Mouse (Mus musculus): ENCODE data around the gene 2010300C02Rik. TPM values are rescaled to one million over a fixed set of nuclear protein-coding genes. Genes with fewer than 3 reads are reported as not detected.

The 2010300C02Rik gene
- polyA plus RNA-seq, 1 experiment from 2014 or later, result 0.75 TPM

DNA sequence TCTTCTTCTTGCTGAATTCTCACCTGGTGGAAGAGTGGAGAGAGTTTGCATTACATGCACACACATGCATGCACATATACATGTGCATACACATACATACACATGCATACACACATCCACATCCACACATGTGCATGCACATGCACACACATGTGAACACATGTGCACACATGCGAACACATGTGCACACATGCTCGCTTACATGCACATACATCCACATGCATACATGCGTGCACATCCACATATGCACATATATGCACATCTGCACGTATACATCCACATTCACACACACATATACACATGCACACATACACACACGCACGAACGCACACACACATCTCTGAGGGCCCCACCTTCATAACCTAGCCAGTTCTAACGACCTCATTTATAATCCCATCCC is 136.7 kb downstream of the 2010300C02Rik start:
- H3K4me1 ChIP-seq, result no peaks in the 10 kb centered on the region
- no peak overlapping the region for H3K9ac ChIP-seq (replicated peaks)
- H3K36me3 ChIP-seq, result no peaks in the 10 kb centered on the region
- H3K9me3 ChIP-seq, result no peaks in the 10 kb centered on the region
- no peak overlapping the region for H3K27ac ChIP-seq (replicated peaks)
- H3K27me3 ChIP-seq, result no peaks in the 10 kb centered on the region
- H3K4me2 ChIP-seq (replicated peaks), result no peak overlapping the region
- WGBS, result 91% methylated on average over 8 of the region's 8 CpGs
- no peak overlapping the region for H3K4me3 ChIP-seq
- ATAC-seq (ENCODE audit: low FRiP score, low read depth), result no peak

DNA sequence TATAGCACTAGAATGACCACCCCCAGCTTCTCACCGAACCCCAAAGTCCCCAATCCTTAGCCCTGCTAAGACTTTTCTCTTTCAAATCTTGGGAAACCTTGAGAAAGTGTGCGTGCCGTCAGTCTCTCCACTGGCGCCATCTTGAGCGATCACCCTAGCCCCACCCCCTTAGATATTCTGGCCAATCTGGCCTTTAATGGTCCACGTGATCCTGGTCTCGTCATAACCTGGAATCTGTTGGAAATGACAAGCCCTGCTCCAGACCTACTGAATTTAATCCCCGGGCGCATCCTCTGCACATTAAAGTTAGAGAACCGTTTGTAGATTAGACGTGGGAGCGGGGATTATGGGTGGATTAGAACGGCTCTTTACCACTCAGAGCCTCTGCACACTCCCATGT is 140.2 kb downstream of the 2010300C02Rik start:
- H3K4me1 ChIP-seq, result no peaks in the 10 kb centered on the region
- H3K4me3 ChIP-seq, result no peak overlapping the region
- H3K36me3 ChIP-seq, result no peaks in the 10 kb centered on the region
- ATAC-seq (ENCODE audit: low FRiP score, low read depth), result no peak
- H3K27ac ChIP-seq (replicated peaks), result no peak overlapping the region
- WGBS, result 92% methylated on average over 13 of the region's 13 CpGs
- H3K27me3 ChIP-seq, result no peaks in the 10 kb centered on the region
- no peak overlapping the region for H3K9ac ChIP-seq (replicated peaks)
- H3K4me2 ChIP-seq (replicated peaks), result no peak overlapping the region
- H3K9me3 ChIP-seq, result no peaks in the 10 kb centered on the region

DNA sequence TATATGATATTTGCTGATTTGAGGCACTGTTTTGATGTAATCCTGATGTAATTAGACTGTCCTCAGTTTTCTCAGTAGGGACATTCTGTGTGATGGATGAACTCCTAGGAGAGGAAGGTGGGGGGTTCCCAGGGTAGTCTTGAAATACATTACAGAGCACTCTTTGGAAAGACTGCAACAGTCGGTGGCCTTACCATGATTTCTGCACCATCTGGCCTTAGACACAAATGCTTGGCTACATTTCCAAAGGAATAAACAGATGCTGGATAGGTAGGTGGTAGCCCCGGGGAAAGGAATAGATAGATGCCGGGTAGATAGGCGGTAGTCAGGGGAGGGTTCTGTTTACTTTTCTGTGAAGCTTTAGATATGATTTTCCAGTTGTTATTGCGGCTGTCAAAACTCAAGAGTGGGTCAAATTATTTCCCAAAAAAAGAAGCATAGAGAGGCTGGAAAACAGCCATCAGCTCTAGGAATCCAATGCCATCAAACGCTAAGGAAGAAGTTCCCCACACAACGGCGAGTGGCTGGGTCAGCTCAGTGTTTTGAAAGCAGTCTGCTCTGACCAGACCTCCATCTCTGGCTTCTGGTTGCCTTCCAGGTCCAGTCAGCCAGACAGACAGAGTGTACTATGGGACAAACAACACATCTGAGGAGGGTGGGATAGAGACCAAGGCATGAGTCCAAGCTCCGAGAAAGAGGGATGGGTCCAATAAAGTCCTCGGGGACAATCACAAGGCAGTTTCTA is 147.2 kb downstream of the 2010300C02Rik start:
- WGBS, result 90% methylated on average over 10 of the region's 10 CpGs
- Histone ChIP-seq H3K4me2 (replicated peaks) (no peak overlapping the region), H3K27me3 (no peaks in the 10 kb centered on the region), H3K9me3 (no peaks in the 10 kb centered on the region), H3K4me3 (no peak overlapping the region), H3K4me1 (no peaks in the 10 kb centered on the region), H3K27ac (replicated peaks) (no peak overlapping the region), H3K36me3 (no peaks in the 10 kb centered on the region), H3K9ac (replicated peaks) (no peak overlapping the region)
- ATAC-seq (ENCODE audit: low FRiP score, low read depth), result no peak

DNA sequence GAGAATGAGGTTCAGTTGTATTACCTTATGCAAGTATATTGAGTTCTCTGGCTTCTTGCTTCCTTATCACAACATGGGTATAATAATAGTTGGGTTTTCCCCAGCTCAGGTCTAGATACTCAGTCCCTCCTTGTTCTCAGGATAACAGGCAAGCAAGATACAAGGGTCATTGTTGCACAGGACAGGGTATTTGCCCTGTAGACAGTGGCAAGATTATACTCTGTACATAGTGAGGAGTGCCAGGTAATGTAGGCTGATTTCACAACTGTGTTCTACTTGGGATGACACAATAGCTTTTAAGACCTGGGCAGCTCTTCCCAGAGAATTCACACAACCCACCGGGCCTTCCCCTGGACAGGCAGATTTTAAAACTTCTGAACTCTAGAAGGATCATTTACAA is 151.5 kb downstream of the 2010300C02Rik start:
- H3K4me3 ChIP-seq, result no peak overlapping the region
- H3K9me3 ChIP-seq, result no peaks in the 10 kb centered on the region
- no peaks in the 10 kb centered on the region for H3K4me1 ChIP-seq
- ATAC-seq (ENCODE audit: low FRiP score, low read depth), result no peak
- H3K9ac ChIP-seq (replicated peaks), result no peak overlapping the region
- no peak overlapping the region for H3K4me2 ChIP-seq (replicated peaks)
- H3K27me3 ChIP-seq, result no peaks in the 10 kb centered on the region
- no peak overlapping the region for H3K27ac ChIP-seq (replicated peaks)
- WGBS, result 88% methylated on average over 1 of the region's 1 CpGs
- no peaks in the 10 kb centered on the region for H3K36me3 ChIP-seq

DNA sequence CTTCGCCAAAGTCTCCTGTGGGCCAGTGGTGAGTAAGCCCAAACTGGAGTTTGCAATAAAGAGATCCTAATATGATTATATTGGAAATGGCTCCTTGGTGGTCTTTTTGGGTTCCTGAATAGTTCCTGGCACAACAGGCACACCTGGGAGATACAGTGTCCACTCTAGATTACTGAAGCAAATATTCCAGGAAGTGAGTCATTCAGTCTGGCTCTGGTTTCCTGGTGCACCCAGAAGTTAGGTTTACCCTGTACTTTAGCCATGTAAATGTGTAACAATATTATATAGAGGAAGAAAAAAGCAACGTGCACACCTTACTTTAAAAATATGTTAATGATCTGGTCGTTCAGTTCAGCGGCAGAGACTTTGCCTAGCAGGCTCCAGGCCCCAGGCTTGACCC is 153.1 kb downstream of the 2010300C02Rik start:
- WGBS, result 79% methylated on average over 4 of the region's 4 CpGs
- no peak overlapping the region for H3K27ac ChIP-seq (replicated peaks)
- H3K9me3 ChIP-seq, result no peaks in the 10 kb centered on the region
- no peaks in the 10 kb centered on the region for H3K27me3 ChIP-seq
- no peak for ATAC-seq (ENCODE audit: low FRiP score, low read depth)
- H3K4me1 ChIP-seq, result no peaks in the 10 kb centered on the region
- no peak overlapping the region for H3K9ac ChIP-seq (replicated peaks)
- no peak overlapping the region for H3K4me2 ChIP-seq (replicated peaks)
- H3K4me3 ChIP-seq, result no peak overlapping the region
- H3K36me3 ChIP-seq, result no peaks in the 10 kb centered on the region

DNA sequence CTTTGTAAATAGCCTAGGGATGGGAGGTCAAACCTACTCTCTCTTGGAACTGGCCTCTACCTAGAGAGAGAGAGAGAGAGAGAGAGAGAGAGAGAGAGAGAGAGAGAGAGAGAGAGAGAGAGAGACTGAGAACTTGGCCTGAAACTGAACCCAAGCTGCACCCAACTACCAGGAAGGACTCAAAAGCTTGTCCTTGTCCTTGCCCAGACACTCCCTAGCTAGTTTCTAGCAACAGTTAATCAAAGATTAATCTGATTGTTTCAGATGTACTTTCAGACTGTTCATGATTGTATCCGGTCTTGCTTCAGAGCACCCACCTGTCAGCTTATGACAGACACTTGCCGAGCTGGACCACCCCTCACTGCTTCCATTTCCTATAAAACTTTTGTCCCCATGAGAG is 153.5 kb downstream of the 2010300C02Rik start:
- ATAC-seq (ENCODE audit: low FRiP score, low read depth), result no peak
- 79% methylated on average over 2 of the region's 2 CpGs for WGBS
- Histone ChIP-seq H3K27ac (replicated peaks) (no peak overlapping the region), H3K4me1 (no peaks in the 10 kb centered on the region), H3K4me3 (no peak overlapping the region), H3K36me3 (no peaks in the 10 kb centered on the region), H3K27me3 (no peaks in the 10 kb centered on the region), H3K9me3 (no peaks in the 10 kb centered on the region), H3K4me2 (replicated peaks) (no peak overlapping the region), H3K9ac (replicated peaks) (no peak overlapping the region)

DNA sequence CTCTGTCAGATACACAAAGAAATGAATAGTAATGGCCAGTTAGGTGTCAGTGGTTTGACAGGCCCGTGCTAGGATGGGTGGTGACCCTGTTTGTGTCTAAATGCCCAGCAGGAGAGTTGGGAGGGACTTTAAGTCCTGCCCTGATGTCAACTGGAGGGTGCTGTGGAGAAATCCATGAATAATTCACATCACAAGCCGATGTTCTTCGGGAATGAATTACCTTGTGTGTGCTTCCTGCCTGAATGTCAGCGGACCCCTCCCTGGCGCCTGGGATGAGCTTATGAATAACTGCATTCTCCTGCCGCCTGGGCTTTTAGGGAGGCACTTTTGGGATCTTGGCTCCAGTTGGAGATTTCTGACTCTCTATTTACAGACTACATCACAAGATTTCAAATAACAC is 154.5 kb downstream of the 2010300C02Rik start:
- H3K4me2 ChIP-seq (replicated peaks), result no peak overlapping the region
- no peaks in the 10 kb centered on the region for H3K36me3 ChIP-seq
- 40% methylated on average over 6 of the region's 6 CpGs for WGBS
- no peak for ATAC-seq (ENCODE audit: low FRiP score, low read depth)
- H3K27me3 ChIP-seq, result no peaks in the 10 kb centered on the region
- H3K27ac ChIP-seq (replicated peaks), result no peak overlapping the region
- no peak overlapping the region for H3K9ac ChIP-seq (replicated peaks)
- no peaks in the 10 kb centered on the region for H3K4me1 ChIP-seq
- no peak overlapping the region for H3K4me3 ChIP-seq
- H3K9me3 ChIP-seq, result no peaks in the 10 kb centered on the region

DNA sequence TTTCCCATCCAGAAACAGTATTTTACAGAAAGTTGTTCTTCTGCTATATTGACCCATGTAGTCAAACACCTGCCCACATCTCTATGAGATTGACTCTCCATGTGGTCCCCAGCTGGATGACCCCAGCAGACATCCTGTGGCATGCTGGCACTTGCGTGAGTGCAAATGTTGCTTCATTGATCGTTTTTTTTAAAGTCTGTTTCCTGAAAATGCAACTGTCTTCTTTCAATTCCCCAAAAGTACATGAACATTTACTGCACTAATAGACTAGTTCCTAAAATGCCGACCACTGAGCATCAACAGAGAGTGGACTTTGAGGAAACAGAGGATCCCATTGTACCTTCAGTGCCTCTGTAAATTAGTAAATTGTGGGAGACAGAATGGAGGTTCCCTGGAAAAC is 157.9 kb downstream of the 2010300C02Rik start:
- Histone ChIP-seq H3K9me3 (no peaks in the 10 kb centered on the region), H3K9ac (replicated peaks) (no peak overlapping the region), H3K4me1 (no peaks in the 10 kb centered on the region), H3K27ac (replicated peaks) (no peak overlapping the region), H3K4me2 (replicated peaks) (no peak overlapping the region), H3K27me3 (no peaks in the 10 kb centered on the region), H3K4me3 (no peak overlapping the region), H3K36me3 (no peaks in the 10 kb centered on the region)
- 87% methylated on average over 3 of the region's 3 CpGs for WGBS
- ATAC-seq (ENCODE audit: low FRiP score, low read depth), result no peak

Other genes with a start within 250 kb of the 2010300C02Rik start
- gene Mgat4a, start 179.1 kb downstream of the 2010300C02Rik start, polyA plus RNA-seq (2016; fragmentation: Nextera tagmentation; extraction: Ambion mirVana), result 3.3 and 3.7 TPM in 2 replicates
- gene Tsga10, start 146.3 kb upstream of the 2010300C02Rik start, polyA plus RNA-seq (2016; fragmentation: Nextera tagmentation; extraction: Ambion mirVana), result 22.5 and 26.2 TPM in 2 replicates
- 7.4 and 7.7 TPM in 2 replicates for gene Lipt1, start 151.7 kb upstream of the 2010300C02Rik start, polyA plus RNA-seq (2016; fragmentation: Nextera tagmentation; extraction: Ambion mirVana)
- 20.4 TPM in 2 replicates for gene Mitd1, start 170.3 kb upstream of the 2010300C02Rik start, polyA plus RNA-seq (2016; fragmentation: Nextera tagmentation; extraction: Ambion mirVana)
- 210 and 215 TPM in 2 replicates for gene Mrpl30, start 170.4 kb upstream of the 2010300C02Rik start, polyA plus RNA-seq (2016; fragmentation: Nextera tagmentation; extraction: Ambion mirVana)
- not detected in 2 replicates for gene Lyg2, start 196.4 kb upstream of the 2010300C02Rik start, polyA plus RNA-seq (2016; fragmentation: Nextera tagmentation; extraction: Ambion mirVana)
- gene Lyg1, start 237.7 kb upstream of the 2010300C02Rik start, polyA plus RNA-seq (2016; fragmentation: Nextera tagmentation; extraction: Ambion mirVana), result not detected in 2 replicates

Measured in midbrain, embryonic 12.5 days (tissue).